Mouse (Mus musculus) E14TG2a.4 (cell line): ENCODE results near the gene Cpm.

Experiments
- CTCF ChIP-seq: conservative IDR thresholded peaks from 2 replicates; pipeline ENCODE4 v1.5.1; 2014; ENCODE audit warnings: low read length
- NANOG ChIP-seq: IDR thresholded peaks from 2 replicates; pipeline ENCODE4 v1.6.1; 2014; ENCODE audit warnings: borderline replicate concordance, low read length, mixed read lengths
- POU5F1 ChIP-seq: IDR thresholded peaks from 2 replicates; pipeline ENCODE4 v1.6.1; 2014; ENCODE audit warnings: low read length, borderline replicate concordance

- TF ChIP-seq CTCF (no peak), NANOG (no peak), POU5F1 (no peak)
These were observed 22.9 kb upstream of the Cpm start for GRCm38 (mm10) chr10:117606423-117606822.
